Mouse (Mus musculus) cerebellum, adult 8-10 months (tissue): ENCODE data around the gene Hip1.

Experiments
- DNase-seq: peaks from one replicate; pipeline ENCODE4 v3.0.0; 2022

Gene Hip1

GRCm38 (mm10) chr5:135531306-135531845 lies 13.5 kb downstream of the Hip1 start:
- DNase-seq = peak; percentile 47

- no peak for DNase-seq
These were observed 15.0 kb downstream of the Hip1 start for GRCm38 (mm10) chr5:135529964-135530363.

DNA sequence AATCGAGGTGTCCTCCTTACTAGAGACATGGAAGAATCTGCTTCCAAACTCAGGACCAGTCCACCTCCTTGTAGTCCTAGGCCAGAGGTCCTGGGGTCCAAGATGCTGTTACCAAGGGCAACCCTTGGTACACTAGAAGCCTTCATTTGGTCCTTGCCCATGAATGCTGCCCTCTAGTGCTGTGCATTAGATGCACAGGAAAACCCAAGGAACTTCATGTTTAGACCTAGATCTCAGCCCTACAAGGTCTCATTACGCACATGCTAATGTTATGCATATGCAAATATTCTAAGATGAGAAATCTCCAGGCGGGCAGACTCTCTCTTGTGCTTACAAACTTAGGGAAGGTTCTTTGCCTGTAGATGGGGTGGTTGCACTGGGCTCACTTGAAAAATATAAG lies 15.6 kb downstream of the Hip1 start:
- DNase-seq = no peak

GRCm38 (mm10) chr5:135527986-135528385 lies 16.9 kb downstream of the Hip1 start:
- DNase-seq = no peak

GRCm38 (mm10) chr5:135524660-135525560 lies 20.0 kb downstream of the Hip1 start:
- no peak for DNase-seq

- DNase-seq = no peak
These were observed 20.8 kb downstream of the Hip1 start for GRCm38 (mm10) chr5:135524087-135524486.

DNA sequence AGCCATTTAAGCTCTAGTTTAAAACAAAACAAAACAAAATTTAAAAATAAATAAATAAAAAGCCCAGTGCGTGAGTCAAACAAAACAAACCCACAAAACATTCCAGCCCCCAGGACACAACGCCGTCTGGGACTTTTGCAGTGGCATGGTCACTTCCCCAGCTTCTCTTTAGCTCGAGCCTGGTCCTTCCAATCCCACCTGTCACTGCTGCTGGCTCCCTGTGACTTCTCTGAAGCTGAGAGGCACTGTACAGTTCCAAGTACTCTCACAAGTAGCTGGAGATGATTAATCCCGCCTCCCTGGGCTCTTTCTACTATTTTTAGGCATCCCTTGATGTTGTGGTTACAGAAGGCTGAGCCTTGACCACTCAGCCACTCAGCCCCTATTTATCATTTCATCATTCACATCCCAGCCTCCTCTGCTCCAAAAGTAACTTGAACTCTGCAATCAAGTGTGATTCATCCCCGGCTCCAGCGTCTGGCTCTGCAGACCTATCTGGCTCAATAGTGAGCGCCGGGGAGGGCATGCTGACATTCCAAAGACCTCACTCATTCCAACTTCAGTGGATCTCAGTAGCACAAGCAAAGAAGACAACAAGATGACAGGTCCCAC lies 22.7 kb downstream of the Hip1 start:
- no peak for DNase-seq

GRCm38 (mm10) chr5:135517348-135517883 lies 27.5 kb downstream of the Hip1 start:
- DNase-seq = no peak

GRCm38 (mm10) chr5:135513131-135513530 lies 31.8 kb downstream of the Hip1 start:
- DNase-seq = no peak

GRCm38 (mm10) chr5:135511105-135511504 lies 33.8 kb downstream of the Hip1 start:
- DNase-seq = no peak

- no peak for DNase-seq
These were observed 36.6 kb downstream of the Hip1 start for GRCm38 (mm10) chr5:135508284-135508683.

GRCm38 (mm10) chr5:135507561-135508273 lies 37.2 kb downstream of the Hip1 start:
- DNase-seq = no peak

DNA sequence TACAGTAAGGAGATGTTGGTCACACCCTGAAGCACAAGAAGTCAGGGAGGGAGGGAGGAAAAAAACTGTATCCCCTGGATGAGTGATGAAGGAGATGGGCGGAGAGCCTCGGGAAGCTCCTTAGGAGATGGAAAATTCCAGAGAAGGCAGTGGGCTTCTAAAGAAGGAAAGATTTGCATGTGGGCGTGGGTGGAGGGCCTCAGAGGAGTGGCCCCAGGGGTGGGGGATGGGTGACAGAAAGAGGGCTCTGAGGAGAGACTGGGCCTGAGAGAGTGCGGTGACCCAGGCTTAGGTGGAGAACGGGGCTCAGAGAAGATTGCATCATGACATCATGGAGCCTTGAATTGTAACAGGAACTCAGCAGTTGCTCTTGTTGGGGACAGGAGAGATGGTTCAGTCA lies 39.5 kb downstream of the Hip1 start:
- DNase-seq = no peak

DNA sequence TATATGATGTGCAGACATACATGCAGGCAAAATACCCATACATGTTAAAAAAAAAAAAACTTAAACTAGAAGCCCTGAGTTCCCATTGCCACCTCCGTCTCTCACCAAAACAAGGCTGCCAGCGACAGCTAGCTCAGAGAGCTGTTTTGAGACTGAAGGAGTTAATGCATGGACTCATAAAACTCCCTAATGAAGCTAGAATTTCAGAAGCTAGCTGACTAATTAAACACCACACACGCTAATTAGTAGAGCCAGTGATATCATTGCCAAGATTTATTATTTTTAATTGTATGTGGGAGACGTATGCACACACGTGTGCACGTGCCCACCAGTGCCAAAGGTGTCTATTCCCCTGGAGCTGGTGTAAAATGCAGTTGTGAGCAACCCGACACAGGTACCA lies 42.0 kb downstream of the Hip1 start:
- no peak for DNase-seq

DNA sequence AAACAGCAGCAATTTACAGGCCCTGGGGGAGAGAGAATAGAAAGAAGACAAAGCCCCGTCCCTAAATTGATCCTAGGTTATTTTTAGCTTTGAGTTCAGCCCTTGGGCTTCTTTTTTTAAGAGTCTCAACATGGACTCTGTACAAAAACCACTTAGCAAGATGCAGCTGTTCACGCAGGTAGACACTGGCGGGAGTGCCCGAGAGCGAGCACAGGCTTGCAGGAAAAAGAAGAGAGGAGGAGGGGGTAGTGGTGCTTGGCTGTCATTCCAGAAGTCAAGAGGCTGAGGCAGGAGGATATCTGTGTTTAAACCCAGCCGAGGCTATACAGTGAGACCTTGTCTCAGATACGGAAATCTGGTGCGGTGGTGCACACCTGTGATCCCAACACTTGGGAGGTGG lies 42.9 kb downstream of the Hip1 start:
- DNase-seq = no peak

DNA sequence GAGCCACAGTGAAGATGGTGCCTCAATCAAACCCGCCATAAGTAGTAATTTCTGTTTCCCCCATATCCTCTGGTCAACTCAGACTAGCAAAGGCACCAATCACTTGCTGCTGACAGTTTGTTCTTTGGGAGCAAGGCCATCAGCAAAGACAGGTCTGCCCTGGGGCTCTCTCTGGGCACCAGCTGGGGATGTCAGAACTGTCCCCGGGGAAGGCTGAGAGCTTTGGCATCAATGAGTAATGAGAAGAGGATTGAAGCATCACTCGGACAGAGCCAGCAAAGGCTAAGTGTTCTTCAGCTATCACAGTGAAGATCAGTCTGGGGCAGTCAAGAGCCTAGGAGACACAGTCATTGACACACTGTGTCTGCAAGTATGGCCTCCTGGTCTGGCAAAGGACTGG lies 46.0 kb downstream of the Hip1 start:
- DNase-seq = no peak

- no peak for DNase-seq
These were observed 47.5 kb downstream of the Hip1 start for GRCm38 (mm10) chr5:135497347-135497955.

DNA sequence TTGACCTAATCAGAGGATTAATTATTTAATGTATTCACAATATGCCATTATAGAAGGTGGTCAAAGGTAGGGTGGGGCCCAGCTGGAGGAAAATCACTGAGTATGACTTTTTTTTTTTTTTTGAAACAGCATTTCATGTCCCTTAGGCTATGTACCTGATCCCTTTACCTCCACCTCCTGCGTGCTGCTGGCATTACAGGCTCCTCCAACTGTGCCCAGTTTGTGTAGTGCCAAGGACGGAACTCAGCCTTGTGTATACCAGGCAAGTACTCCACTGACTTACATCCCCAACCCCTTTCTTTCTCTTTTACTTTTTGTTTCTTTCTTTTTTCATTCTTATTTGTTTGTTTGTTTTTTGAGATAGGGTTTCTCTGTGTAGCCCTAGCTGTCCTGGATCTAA lies 48.4 kb downstream of the Hip1 start:
- DNase-seq = no peak

DNA sequence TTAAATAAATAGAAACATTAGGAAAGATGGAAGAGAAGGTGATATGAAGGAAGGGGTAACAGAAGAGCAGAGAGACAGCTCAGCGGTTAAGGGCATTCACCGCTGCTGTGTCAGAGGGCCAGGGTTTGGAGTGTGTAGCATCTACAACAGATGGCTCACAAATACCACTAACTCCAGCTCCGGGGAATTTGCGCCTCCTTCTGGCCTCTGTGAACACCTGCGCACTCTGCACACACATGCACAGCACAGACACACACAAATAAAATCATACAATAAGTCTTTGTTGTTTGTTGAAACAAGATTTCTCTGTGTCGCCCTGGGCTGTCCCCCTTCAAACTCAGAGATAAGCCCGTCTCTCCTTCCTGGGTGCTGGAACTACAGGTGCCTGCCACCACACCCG lies 49.4 kb downstream of the Hip1 start:
- DNase-seq = no peak

GRCm38 (mm10) chr5:135494183-135494910 lies 50.6 kb downstream of the Hip1 start:
- DNase-seq = no peak

GRCm38 (mm10) chr5:135493095-135493494 lies 51.8 kb downstream of the Hip1 start:
- DNase-seq = no peak

GRCm38 (mm10) chr5:135492126-135492525 lies 52.8 kb downstream of the Hip1 start:
- DNase-seq = no peak
